Mouse (Mus musculus) cerebellum, postnatal 10 days (tissue): ENCODE measurements around the gene Gm20517.
"Not testable (repeated sequence)": the region's sequence is repeated elsewhere in the genome, so short reads cannot be mapped to it uniquely, and the experiment has no call there.

Experiments
- DNase-seq, 2 experiments: peaks; one replicate each; pipeline ENCODE4 v3.0.0; 2021; ENCODE audit warnings: mixed read lengths in 2 of 2

Gm20517 gene

DNA sequence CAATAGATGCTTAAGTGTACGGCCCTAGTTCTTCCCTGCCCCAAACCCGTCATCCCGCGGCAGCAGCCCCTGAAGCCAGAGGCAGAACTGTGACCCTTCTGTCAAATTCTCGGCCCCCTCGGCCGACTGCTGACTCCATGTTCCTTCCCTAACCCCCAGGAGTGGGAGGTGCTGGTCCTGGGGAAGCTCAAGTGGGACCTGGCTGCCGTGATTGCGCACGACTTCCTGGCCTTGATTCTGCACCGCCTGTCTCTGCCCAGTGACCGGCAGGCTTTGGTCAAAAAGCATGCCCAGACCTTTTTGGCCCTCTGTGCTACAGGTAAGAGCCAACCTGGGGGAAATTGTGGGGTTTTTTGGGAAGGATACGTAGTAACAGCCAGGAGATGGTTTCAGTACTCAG lies 14.1 kb upstream of the Gm20517 start:
- DNase-seq, result no peak

DNA sequence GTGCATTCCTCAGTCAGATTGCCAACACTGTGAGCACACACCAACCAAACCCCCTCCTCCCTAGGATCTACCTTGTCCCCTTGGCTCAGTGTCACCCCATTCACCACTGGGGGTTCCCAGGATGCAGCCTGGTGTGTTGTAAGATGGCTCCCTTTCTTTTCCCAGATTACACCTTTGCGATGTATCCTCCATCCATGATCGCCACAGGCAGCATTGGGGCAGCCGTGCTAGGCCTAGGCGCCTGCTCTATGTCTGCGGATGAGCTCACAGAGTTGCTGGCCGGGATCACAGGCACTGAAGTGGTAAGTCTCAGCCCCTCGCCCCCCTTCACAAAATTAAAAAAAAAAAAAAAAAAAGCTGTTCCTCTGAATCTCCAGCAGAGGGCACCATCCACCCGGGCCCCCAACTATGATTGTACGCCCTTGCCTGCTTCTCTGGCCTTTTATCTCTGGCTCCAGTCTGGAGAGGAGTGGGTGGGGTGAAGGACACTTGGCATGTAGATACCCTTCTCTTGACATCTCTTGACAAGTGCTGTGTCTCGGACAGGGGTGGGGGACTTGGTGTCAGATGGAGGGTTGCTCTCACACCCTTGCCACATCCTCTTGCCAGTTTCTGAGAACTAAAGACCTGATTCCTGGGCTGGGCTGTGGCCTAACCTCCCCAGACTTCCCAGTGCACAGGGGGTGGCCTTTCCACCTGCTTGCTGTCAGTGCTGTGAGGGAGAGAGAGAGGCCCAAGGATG lies 13.4 kb upstream of the Gm20517 start:
- DNase-seq, result peak; percentile 53 to 63

GRCm38 (mm10) chr17:47598580-47599304 lies 12.6 kb upstream of the Gm20517 start:
- DNase-seq, result not testable (repeated sequence)

- no peak for DNase-seq
These were observed 11.7 kb upstream of the Gm20517 start for GRCm38 (mm10) chr17:47599511-47600297.

GRCm38 (mm10) chr17:47600601-47601388 lies 10.6 kb upstream of the Gm20517 start:
- no peak for DNase-seq

DNA sequence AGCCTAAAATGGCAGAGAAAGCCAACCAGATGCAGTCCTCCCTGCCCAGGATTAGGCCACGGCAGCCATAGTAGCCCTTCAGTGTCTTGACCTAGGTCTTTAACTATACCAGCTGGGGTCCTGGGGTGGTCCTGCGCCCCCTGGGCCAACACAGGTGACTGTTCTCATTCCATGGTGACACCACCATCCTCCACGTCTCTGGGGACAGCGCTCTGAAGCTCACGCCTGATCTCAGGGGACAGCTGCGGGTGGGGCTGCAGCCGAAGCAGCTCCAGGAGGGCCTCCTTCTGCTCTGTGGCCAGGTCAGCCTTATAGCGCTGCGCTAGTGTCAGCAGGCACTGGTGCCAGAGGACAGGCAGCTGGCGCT lies 10.0 kb upstream of the Gm20517 start:
- no peak for DNase-seq

DNA sequence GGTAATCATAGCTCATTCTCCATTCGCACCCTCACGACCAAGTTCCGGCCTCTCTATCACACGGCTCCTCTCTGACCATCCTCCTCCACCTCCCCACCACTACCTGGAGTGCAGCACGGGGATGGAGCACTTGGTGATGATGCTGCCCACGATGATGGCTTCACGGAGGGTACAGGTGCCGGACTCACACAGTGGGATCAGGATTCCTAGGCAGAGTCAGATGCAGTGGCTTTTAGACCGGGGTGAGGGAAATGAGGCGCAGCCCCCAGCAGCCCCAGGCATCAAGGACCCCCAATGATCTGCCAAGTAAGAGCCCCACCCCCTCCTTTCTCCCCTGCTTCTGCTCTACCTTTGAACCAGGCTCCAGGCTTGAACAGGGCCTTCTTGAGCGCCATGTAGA lies 9.1 kb upstream of the Gm20517 start:
- no peak for DNase-seq

DNA sequence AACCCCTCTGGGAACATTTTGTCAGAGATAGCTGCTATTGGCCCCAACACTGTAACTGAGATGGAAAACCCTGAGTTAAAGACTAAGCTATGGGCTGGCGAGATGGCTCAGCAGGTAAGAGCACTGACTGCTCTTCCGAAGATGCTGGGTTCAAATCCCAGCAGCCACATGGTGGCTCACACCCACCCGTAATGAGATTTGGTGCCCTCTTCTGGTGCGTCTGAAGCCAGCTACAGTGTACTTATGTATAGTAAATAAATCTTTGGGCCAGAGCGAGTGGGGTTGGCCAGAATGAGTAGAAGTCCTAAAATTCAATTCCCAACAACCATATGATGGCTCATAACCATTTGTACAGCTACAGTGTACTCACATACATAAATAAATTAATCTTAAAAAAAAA lies 5.2 kb upstream of the Gm20517 start:
- no peak for DNase-seq

- DNase-seq, result no peak
These were observed 2.2 kb upstream of the Gm20517 start for GRCm38 (mm10) chr17:47609182-47609581.

DNA sequence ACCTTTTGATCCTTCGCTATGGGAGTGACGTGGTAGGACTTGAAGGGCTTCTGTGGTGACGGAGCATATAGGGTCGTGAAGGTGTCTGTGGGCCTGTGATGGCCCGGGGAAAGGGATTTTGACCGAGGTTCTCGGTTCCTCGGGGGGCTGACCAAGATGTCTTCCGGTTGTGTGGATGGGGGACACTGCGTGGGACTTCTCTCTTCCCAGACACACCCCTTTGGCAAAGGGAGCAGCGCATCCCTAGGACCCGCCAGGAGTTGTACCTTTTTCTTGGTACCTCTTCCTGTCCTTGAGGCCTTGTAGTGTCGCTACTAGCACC lies 233 bp downstream of the Gm20517 start:
- no peak for DNase-seq

DNA sequence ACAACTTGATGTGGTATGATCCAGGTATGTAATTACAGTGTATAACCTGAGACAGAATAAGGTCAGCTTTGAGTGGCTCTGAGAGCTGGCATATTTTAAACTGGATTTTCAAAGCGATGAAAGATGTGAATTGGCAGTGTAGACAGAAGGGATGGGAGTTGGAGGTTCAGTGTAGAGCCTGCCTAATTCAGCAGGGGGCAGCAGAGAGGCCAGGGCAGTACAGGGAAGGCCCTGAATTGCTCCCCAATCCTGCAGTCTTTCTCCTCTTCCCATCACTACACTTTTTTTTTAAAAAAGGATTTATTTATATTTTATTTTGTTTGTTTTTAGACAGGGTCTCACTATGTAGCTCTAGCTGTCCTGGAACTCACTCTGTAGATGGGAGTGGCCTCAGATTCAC lies 2.6 kb downstream of the Gm20517 start:
- peak; percentile 46 to 48 for DNase-seq

GRCm38 (mm10) chr17:47616119-47616518 lies 4.7 kb downstream of the Gm20517 start:
- no peak for DNase-seq

- no peak for DNase-seq
These were observed 5.3 kb downstream of the Gm20517 start for GRCm38 (mm10) chr17:47616652-47617051.

- no peak for DNase-seq
These were observed 6.4 kb downstream of the Gm20517 start for GRCm38 (mm10) chr17:47617605-47618307.

GRCm38 (mm10) chr17:47618556-47619311 lies 7.3 kb downstream of the Gm20517 start:
- DNase-seq, result peak; percentile 60 to 71

GRCm38 (mm10) chr17:47622912-47623554 lies 11.6 kb downstream of the Gm20517 start:
- no peak for DNase-seq

GRCm38 (mm10) chr17:47624572-47624971 lies 13.2 kb downstream of the Gm20517 start:
- not testable (repeated sequence) for DNase-seq

- DNase-seq, result no peak
These were observed 13.7 kb downstream of the Gm20517 start for GRCm38 (mm10) chr17:47625088-47625487.

DNA sequence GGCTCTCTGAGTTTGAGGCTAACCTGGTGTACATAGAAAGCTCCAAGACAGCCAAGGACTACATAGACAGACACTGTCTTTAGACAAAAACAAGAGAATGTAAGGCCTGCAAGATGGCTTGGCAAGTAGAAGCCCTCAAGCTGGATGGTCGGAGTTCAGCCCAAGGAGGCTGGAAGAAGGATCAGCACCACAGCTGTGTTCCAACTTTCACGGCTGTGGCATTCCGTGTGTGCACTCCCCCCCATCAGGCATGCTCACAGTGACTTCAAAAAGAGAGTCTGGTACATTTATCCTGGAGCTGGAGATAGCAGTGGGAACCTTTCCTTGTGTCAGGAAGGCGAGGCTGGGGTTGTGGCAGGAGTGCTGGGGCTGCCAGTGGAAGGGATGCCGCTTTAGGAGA lies 14.6 kb downstream of the Gm20517 start:
- no peak for DNase-seq

GRCm38 (mm10) chr17:47627791-47628190 lies 16.4 kb downstream of the Gm20517 start:
- DNase-seq, result no peak
